Mouse (Mus musculus) kidney, postnatal 36 days (tissue): ENCODE measurements at regions not wholly inside any gene's neighbourhood (a gene's known extent, or its start where the extent isn't known, plus 50 kb on each side); places are given as distances from the start of the nearest gene placed in this dataset.
"Not testable (repeated sequence)": the region's sequence is repeated elsewhere in the genome, so short reads cannot be mapped to it uniquely, and the experiment has no call there.

ENCODE experiments used
- DNase-seq, 2 experiments: peaks; one replicate each; pipeline ENCODE4 v3.0.0; 2021 to 2022; ENCODE audit warnings: mixed read lengths in 2 of 2

DNA sequence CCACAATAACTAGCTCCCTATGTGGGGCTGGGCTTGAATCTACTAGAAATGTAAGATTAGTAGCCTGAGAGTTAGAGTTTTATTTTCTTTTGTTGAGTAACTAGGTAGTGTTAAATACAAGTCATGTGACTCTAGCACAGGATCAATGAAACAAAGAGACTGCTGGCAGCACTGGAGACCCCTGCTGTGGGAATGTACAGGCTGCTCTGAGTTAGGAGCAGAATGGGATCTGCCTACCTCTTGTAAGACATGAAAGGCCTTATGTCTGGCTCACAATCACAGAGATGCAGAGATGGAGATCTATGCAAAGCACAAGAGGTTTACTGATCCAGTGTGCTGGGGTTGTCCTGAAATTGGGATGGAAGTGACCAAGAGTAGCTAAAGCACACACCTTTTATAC, 193.9 kb upstream of the Kcnmb2 start:
- DNase-seq = not testable (repeated sequence)

DNA sequence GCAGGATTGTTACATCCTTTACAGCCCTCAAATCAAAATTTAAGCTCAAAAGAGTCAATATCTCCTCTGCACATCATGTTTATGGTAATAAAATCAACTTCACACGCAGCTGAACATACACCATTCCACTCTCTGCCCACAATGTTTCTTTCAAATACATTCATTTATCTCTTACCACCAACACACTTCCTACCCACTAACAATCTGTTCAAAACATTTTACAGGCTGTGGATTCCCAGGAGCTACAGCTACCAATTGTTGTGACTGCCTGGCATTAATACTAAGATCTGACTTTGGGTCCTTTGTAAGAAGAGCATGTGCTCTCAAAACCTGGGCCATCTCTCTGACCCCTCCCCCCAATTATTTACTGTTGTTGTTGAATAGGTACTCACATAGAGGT, 161.0 kb upstream of the Kcnmb2 start:
- DNase-seq = no peak

DNA sequence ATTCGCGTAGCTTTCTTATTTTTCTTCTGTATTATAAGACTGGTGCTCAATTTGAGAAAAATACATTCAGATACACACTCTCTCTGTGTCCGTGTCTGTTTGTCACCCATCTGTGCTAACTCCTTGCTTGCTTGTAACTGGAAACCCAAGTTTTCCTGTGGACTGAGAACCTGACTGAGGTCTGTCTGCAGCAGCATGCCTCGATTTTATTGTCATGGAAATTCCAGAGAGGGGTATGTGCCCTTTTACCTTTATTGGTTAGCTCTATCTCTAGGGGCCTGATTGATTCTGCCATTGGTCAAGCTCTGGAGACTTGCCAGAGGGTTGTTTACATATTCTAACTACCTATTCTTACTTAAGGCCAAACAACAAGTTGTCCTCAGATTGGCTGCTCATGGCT, 146.4 kb upstream of the Kcnmb2 start:
- no peak for DNase-seq

DNA sequence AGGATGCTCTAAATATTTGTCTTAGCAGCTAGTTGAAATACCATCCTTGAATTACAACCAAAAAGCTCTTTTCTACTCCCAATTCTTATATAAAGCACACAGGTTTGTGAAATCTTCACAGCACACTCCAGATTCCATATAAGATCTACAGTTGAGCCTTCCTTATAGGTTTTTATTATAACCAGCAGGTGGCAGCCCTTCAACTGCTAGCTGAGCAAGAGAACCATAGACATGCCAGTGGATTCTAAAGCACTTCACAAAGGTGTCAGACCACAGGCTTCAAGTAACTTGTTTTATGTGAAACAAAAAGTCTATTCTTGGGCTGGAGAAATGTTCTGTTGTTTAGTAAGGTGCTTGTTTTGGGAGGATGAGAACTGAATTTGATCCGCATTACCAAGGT, 133.1 kb upstream of the Kcnmb2 start:
- peak; percentile 6 to 13 for DNase-seq

DNA sequence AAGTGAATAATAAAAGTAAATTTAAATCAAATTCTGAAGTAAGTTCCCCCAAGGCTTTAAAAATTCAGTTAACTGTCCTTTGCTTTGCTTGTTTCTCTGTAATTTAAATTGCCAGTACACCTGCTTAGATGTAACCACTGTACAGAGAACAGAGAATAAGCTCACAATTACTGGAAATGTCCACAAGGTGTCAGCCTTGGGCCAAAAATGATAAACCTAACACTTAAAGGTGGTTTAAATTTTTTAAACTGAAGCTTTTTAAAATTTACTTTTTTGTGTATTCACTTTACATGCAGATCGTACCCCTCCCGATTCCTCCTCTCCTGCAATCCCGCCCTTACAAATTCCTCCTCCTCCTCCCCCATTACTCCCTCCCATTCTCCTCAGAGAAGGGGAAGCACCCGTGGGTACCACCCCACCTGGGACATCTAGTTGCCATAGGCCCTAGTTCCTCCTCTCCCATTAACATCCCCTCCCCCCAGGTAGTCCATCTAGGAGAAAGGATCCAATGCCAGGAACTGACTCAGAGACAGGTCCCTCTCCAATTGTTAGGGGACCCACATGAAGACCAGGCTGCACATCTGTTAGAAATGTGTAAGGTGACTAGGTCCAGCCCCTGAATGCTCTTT, 111.9 kb upstream of the Kcnmb2 start:
- DNase-seq = peak; percentile 25 to 56

DNA sequence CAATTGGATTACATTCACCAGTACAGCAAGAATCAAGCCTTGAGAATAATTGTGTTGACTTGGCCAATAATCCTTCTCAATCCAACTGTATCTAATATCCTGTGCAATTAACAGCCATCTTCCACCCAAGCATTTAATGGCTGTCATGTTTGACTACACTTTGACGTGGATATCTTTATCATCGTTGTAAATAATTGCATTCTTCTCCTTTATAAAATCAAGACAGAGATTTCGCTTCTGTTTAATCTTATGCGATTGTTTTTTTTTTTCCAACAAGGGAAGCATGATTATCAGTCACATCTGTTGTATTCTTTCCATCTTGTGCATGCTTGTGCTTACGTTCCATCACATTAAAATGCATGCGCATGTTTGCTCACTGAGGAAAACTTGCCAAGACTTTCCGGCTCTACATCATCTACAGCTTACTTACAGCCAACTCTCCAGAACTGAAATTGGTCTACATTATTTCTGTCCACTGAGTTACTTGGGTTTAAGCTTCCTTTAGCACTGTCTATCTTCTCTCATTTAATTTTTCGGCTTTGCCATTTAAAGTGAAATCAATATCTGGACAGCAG, 108.8 kb upstream of the Kcnmb2 start:
- no peak for DNase-seq

DNA sequence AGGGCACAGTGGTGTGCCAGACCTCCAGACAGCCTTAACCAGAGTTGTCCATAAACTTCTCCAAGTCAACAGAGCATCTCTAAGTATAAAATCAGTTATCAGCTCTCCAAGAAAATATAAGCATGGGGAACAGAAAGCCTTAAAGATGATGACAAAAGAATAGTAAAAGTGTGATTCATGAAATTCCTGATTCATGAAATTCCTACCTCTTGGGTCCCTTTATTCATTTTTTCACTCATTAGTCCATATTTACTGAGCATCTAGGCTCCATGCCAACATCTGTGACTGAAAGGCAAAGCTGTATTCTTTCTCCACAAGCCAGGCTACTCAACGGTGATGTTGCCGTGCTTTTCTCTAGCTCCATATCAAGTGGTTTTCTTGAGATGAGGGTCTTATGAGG, 105.7 kb upstream of the Kcnmb2 start:
- DNase-seq = no peak

DNA sequence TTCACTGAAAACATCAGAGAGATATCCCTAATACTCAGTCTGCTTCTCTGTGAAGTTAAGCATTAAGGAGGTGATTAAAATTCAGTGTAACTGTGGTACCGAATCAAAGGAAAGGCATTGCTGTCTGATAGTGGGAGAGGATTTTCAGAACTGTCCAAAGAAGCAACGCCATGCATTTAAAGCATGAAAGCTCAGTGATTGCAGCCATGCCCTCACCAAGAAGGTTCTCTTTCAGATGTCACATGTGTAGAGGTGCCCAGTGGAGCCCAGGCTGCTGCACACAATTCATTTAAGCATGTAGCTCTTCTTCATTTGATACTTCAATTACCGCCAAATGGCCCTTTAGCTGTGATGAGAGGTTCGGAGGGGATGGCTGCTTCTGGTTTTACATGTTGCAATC, 103.1 kb upstream of the Kcnmb2 start:
- DNase-seq = no peak

DNA sequence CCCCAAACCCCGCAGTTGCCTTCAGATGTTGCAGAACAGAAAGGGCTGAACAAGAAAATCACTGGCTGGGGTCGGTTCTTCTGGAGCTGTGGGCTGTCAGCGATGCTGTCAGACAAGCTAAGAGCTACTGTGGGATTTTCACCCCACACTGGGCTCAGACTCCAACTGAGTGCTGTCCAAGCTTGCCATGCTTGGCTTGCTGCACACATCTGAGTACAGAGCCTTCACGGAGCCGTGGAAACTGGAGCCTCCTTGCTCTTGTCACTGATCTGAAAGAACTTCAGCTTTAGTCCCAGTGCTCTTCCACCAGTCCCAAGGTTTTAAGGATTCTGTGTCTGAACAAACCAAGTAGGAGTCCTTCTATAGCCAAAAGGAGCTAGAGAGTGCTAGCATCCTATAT, 98.3 kb upstream of the Kcnmb2 start:
- DNase-seq = no peak

DNA sequence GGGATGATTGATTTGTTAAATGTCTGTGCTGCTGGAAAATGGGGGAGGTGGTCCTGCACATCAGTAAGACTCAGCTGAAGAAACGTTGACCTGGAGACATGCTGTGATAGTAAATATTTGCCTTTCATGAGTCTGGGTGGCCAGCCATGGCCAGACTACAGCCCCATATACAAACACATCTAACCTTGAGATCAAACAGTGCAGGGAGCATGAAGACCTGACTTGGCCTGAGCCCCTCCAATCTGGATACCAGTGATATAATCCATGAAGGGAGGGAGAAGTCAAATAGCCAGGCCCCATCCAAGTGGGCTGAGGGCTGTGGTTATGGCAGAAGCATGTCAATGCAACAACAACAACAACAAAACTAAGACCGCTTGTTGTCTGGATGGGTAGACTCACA, 94.6 kb upstream of the Kcnmb2 start:
- DNase-seq = no peak

DNA sequence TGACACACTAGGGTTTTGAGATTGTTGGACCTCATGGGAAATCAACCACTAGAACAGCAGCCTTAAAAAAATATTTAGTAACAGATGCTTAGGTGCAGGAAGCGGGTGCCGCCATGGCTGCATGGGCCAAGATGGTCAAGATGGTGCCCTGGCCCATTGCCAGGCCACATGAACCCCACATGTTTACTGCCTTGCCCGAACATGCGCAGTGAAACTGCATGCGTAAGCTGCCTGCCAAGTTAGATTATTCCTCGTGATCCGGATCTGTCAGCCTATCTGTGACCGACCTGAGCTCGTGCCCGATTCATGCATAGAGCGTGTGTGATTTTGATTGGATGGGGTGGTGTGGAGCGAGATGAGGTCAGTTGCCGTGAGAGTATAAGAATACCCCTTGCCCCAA, 93.2 kb upstream of the Kcnmb2 start:
- DNase-seq = not testable (repeated sequence)

DNA sequence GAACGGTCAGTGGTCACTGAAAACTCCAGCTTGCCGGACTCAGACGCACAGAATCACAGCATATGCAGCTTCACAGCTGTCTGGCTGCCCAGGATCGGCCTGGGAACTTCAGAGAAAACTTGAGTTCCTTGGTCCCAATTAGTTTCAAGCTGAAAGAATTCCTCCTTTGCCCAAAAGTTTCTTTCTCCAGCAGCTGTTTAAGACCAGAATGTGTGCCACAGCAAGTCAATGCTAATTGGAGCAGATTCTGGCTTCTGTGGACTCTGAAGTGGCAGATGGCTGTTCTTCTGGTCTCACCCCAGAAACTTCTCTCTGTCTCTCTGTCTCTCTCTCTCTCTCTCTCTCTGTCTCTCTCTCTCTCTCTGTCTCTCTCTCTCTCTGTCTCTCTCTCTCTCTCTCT, 91.1 kb upstream of the Kcnmb2 start:
- DNase-seq = no peak

DNA sequence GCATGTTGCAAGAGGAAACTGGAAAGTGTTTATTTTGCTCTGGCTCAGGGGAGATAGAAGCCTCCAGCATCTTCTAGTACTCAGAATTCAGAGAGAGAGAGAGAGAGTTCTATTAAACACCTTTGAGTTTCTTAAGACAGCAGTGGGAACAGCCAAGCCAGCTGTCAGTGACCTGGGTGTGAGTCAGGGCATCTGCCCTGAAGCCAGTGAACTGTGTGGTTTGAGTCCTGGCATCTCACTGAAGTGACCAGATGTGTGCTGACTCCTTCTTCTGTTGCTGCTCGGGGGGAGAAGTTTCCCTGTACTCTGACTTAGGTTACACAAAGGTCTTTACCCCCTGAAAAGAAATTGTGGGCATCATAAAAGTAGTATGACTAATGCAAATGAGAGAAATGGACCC, 70.4 kb upstream of the Kcnmb2 start:
- no peak for DNase-seq

DNA sequence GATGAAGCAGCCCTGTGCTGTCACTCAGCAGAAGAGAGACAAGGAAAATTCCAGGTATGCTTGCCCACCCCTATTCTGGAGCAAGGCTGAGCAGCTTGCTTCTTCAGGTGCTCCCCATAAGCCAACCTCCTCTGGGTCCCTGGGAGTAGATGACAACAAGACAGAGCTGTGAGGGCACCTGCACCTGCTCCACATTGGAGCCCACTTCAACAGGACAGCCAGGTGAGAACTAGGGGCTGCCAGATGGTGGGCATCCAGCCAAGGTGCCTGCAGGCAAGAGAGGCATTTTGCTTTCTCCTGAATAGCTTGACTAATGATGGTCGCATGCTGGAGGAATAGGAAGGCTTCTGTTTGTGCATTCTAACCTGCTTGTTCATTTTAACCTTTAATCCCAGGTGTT, 61.1 kb upstream of the Kcnmb2 start:
- DNase-seq = no peak

DNA sequence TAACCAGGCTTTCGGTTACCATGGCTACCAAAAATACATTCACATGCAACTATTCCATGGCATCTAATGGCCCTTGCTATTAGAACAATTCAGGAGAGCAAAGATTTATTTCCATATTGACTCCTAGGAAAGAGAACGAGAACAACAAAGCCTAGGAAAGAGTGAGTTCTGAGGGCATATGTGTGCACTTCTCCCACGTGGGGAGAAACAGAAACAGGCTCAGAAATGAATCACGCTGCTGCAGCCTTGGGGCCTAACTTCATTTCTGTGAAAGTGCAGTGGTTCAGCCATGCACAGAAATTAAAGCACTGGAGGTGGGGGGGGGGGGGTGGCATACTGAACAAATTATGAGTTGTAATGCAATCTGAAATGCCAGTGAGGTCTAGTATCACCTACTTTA, 55.2 kb upstream of the Kcnmb2 start:
- no peak for DNase-seq
